Mouse (Mus musculus) cortical plate, adult 2 months (tissue): ENCODE data around the gene Rangrf. TPM values are rescaled to one million over a fixed set of nuclear protein-coding genes. Genes with fewer than 3 reads are reported as not detected.
A peak's percentile ranks its signal among the peaks of the same experiment; 100 is the strongest.
"Not testable (repeated sequence)": the region's sequence is repeated elsewhere in the genome, so short reads cannot be mapped to it uniquely, and the experiment has no call there.

ENCODE experiments used
- H3K27ac ChIP-seq: fragments of 200-500 bp; 2 replicates; pipeline ENCODE4 v1.5.1; 2012; ENCODE audit warnings: low read length, control low read depth, inconsistent platforms; ENCODE audit not compliant: insufficient read depth
- H3K4me1 ChIP-seq: fragments of 200-500 bp; 2 replicates; pipeline ENCODE4 v1.6.1; 2011; ENCODE audit warnings: low read length; ENCODE audit not compliant: control insufficient read depth, insufficient read depth
- H3K4me3 ChIP-seq: fragments of 200-500 bp; 2 replicates; pipeline ENCODE4 v1.5.1; 2011; ENCODE audit warnings: mild to moderate bottlenecking, low read length, control low read depth; ENCODE audit not compliant: insufficient read depth
- CTCF ChIP-seq: fragments of 200-500 bp; IDR thresholded peaks from 2 replicates; pipeline ENCODE4 v1.5.1; 2011; ENCODE audit warnings: mild to moderate bottlenecking, control low read depth, low read length; ENCODE audit not compliant: insufficient read depth; ENCODE audit errors: extremely low read depth
- POLR2A ChIP-seq: fragments of 200-500 bp; IDR thresholded peaks from 2 replicates; pipeline ENCODE4 v1.6.1; 2011; ENCODE audit warnings: mild to moderate bottlenecking, low read length, control low read depth; ENCODE audit not compliant: insufficient read depth; ENCODE audit errors: extremely low read depth
- polyA plus RNA-seq: library from polyadenylated mRNA; depleted of rRNA; stranded (reverse); fragments of >200 nt; gene quantifications from 2 replicates; pipeline ENCODE4 v1.2.3, GENCODE M21; 2012

The Rangrf gene
- polyA plus RNA-seq, 1 experiment: 37.5 TPM

DNA sequence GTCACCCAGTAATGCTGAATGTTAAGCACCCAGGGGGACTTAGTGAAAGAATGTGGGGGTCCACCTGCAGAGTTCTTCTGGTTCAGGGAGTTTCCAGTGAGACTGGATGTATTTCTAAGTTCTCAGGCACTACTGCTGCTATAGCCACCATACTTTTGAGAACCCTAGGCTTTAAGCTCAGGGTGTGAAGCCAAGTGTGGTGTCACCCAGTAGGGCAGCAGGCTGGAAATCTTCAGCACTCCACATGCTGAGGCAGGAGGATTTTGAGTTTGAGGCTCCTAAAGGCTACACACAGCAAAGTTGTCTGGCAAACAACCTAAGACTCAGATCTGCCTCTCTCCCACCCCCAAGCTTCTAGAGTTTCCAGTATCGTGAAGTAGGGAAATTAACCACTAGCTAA, 8.4 kb downstream of the Rangrf start:
- peaks cover 5% of the 10 kb centered on the region for H3K4me1 ChIP-seq
- H3K27ac ChIP-seq: no peak overlapping the region
- TF ChIP-seq CTCF: no peak
- no peak for TF ChIP-seq POLR2A
- no peak overlapping the region for H3K4me3 ChIP-seq

DNA sequence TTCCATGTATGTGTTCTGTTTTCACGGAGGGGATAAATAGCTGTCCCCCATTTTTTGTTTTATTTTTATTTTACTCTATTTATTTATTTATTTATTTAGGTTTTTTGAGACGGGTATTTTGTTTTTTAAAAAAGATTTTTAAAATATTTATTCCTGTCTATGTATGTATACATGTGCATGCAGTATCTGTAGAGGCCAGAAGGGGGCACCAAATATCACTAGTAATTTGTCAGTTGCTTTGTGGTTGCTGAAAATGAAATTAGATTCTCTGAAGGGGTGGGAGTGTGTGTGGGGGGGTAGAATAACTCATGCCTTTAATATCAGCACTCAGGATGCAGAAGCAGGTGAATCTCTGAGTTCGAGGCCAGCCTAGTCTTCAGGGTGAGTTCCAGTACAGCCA, 9.1 kb downstream of the Rangrf start:
- Histone ChIP-seq H3K4me1 (peaks cover 5% of the 10 kb centered on the region), H3K27ac (no peak overlapping the region), H3K4me3 (no peak overlapping the region)
- no peak for TF ChIP-seq POLR2A
- no peak for TF ChIP-seq CTCF

GRCm38 (mm10) chr11:68965050-68965449, 9.9 kb downstream of the Rangrf start:
- no peak for TF ChIP-seq CTCF
- Histone ChIP-seq H3K4me3 (no peak overlapping the region), H3K4me1 (peaks cover 5% of the 10 kb centered on the region), H3K27ac (no peak overlapping the region)

- TF ChIP-seq CTCF (no peak), POLR2A (no peak)
- H3K4me1 ChIP-seq: peaks cover 2% of the 10 kb centered on the region; the same call in 1 of the 2 replicates
- no peak overlapping the region for H3K27ac ChIP-seq
- H3K4me3 ChIP-seq: no peak overlapping the region
Observed at GRCm38 (mm10) chr11:68963405-68963804, 11.6 kb downstream of the Rangrf start.

DNA sequence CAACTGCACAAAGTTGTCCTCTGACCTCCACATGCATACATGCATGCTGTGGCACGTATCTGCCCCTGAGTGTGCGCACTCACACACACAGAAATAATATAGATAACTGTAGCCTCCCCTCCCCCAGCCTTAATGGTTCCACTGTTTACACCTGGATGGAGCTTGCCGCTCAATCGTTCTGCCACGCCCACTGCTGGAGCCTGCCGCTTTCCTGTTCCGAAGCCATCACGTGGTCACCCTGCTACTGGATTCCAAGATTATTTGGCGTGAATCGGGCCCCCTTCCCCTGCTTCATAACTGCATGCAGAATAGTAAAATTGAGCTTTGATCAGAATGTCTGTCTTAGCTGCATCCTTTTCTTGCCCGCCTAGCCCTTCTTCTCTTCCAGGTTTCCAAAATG, 12.8 kb downstream of the Rangrf start:
- H3K4me3 ChIP-seq, H3K27ac ChIP-seq, H3K4me1 ChIP-seq: not testable (repeated sequence)

- H3K27ac ChIP-seq: no peak overlapping the region
- no peak for TF ChIP-seq CTCF
- TF ChIP-seq POLR2A: no peak
- H3K4me3 ChIP-seq: no peak overlapping the region
- no peaks in the 10 kb centered on the region for H3K4me1 ChIP-seq
Observed at GRCm38 (mm10) chr11:68961596-68961995, 13.4 kb downstream of the Rangrf start.

DNA sequence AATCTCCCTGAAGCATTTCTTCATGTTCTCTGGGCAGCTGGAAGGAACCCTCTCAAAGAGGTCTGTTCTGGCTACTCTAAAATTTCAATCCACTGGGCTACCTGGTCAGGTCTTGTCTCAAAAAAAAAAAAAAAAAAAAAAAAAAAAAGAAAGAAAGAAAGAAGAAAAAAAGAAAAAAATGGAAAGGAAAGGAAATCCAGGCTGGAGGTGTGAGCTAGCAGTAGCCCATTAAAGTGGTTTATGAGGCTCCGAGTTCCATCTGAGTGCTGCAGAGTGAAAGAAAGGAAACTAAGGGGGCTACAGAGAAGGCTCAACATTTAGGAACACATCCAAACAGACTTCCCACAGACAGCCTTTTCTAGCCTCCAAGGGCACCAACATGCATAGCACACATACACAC, 17.0 kb downstream of the Rangrf start:
- no peak overlapping the region for H3K27ac ChIP-seq
- H3K4me3 ChIP-seq: no peak overlapping the region
- peaks cover 4% of the 10 kb centered on the region; the same call in 1 of the 2 replicates for H3K4me1 ChIP-seq
- TF ChIP-seq POLR2A (no peak), CTCF (no peak)

DNA sequence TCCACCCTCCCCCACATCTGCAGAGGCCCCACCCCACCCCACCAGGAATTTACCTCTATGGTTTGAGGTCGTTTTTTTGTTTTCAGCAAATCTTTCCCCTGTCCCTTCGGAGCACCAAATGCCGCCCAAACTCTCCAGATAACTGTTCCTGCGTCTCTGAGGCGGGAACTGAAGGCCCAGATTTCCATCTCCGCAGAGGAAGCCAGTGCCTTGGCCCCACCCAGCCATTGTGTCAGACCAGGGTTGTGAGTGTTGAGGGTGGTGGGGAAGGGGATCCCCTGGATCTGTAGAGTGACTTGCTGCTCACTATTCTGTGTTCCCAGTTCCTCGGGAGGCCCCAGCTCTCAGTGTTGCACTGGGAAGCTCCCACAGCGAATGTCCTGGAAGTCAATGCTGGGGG, 17.7 kb downstream of the Rangrf start, which contains the start of gene Arhgef15:
Gene Arhgef15 (minus strand): TSS at position 173 of the 400 bp plus-strand sequence.
- peak within 1 kb of the TSS; percentile 76; the same call in 1 of the 2 replicates for H3K27ac ChIP-seq
- peak within 1 kb of the TSS; percentile 29 for H3K4me3 ChIP-seq
- H3K4me1 ChIP-seq: peaks cover 4% of the 10 kb centered on the region; the same call in 1 of the 2 replicates
- TF ChIP-seq POLR2A (no peak), CTCF (no peak)

- peaks cover 4% of the 10 kb centered on the region; the same call in 1 of the 2 replicates for H3K4me1 ChIP-seq
- 0 out of 2 replicates have a peak overlapping the region, but pooled peaks have one; percentile 13 for H3K27ac ChIP-seq
- peak overlapping the region; percentile 29 for H3K4me3 ChIP-seq
- TF ChIP-seq POLR2A: no peak
- no peak for TF ChIP-seq CTCF
Observed at GRCm38 (mm10) chr11:68956697-68957096, 18.3 kb downstream of the Rangrf start.

- peaks cover 4% of the 10 kb centered on the region; the same call in 1 of the 2 replicates for H3K4me1 ChIP-seq
- no peak for TF ChIP-seq POLR2A
- TF ChIP-seq CTCF: no peak
- peak overlapping the region; percentile 76; the same call in 1 of the 2 replicates for H3K27ac ChIP-seq
- H3K4me3 ChIP-seq: 0 out of 2 replicates have a peak overlapping the region, but pooled peaks have one; percentile 29
Observed at GRCm38 (mm10) chr11:68956107-68956506, 18.9 kb downstream of the Rangrf start.

- Histone ChIP-seq H3K4me1 (peaks cover 4% of the 10 kb centered on the region; the same call in 1 of the 2 replicates), H3K4me3 (peak overlapping the region; percentile 29; the same call in 1 of the 2 replicates), H3K27ac (no peak overlapping the region)
- TF ChIP-seq POLR2A: no peak
- no peak for TF ChIP-seq CTCF
Observed at GRCm38 (mm10) chr11:68955473-68955872, 19.5 kb downstream of the Rangrf start.
